In the genomic region with DNA sequence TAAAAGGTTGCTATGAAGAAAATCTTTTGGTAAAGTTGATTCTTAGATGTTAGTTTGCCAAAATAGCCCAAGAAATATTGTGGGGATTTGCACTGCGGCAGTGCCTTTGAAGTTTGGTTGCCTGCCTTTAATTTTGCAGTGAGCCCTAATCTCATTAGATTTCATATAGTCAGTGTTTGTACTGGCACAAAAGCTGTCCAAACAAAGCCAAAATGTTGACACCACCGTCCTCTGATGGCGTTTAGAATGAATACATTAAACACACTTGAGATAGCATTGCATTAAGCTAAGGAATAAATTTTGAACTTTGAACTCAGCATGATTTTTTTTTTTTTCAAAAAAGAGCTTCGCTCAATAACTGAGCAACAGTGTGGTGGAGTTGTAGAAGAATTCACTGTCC, we compare ENCODE assay signal across 18 mouse cellular contexts.
"Had no signal": no experiment of that assay in that cellular context is flagged by ENCODE, and none has a peak within 500 bp of the region (broad histone marks: within the 10 kb centered on the region; RNA-seq: fewer than 3 reads in every experiment).

No protein-coding gene starts in this region.

- H3K9ac ChIP-seq: liver, embryonic 15.5 days; liver, postnatal 0 days; lung, embryonic 15.5 days; midbrain, embryonic 12.5 days; neural tube, embryonic 12.5 days had no signal

- H3K4me3 ChIP-seq: liver, embryonic 15.5 days; lung, embryonic 15.5 days; megakaryocyte, embryonic 14.5 days; midbrain, embryonic 12.5 days; neural tube, embryonic 12.5 days had no signal

- DNase-seq: liver, postnatal 0 days; lung, adult 2 months; lung, postnatal 14 days; lung, postnatal 36 days; midbrain, embryonic 14.5 days; right cerebral cortex, postnatal 25 days; right cerebral cortex, postnatal 4 days; spleen, adult 18-20 months; thymus, adult 2 months; thymus, postnatal 25 days; thymus, postnatal 4 days had no signal

- H3K36me3 ChIP-seq: liver, embryonic 15.5 days; lung, embryonic 15.5 days; midbrain, embryonic 12.5 days; neural tube, embryonic 12.5 days had no signal

- H3K4me1 ChIP-seq: liver, embryonic 15.5 days; lung, embryonic 15.5 days had no signal

- H3K27me3 ChIP-seq: liver, embryonic 15.5 days; lung, embryonic 15.5 days had no signal

- ATAC-seq: liver, postnatal 0 days; lung, postnatal 0 days had no signal

- H3K9me3 ChIP-seq: liver, embryonic 15.5 days; lung, embryonic 15.5 days; midbrain, embryonic 12.5 days; neural tube, embryonic 12.5 days had no signal

- H3K27ac ChIP-seq: liver, embryonic 15.5 days; lung, embryonic 15.5 days; macrophage; midbrain, embryonic 12.5 days; neural tube, embryonic 12.5 days had no signal

- H3K4me2 ChIP-seq: liver, embryonic 15.5 days; lung, embryonic 15.5 days; midbrain, embryonic 12.5 days; neural tube, embryonic 12.5 days had no signal
